Mouse (Mus musculus): Measurements from ENCODE around the gene Gm2381.
"Not testable (repeated sequence)": the region's sequence is repeated elsewhere in the genome, so short reads cannot be mapped to it uniquely, and the experiment has no call there.

DNA sequence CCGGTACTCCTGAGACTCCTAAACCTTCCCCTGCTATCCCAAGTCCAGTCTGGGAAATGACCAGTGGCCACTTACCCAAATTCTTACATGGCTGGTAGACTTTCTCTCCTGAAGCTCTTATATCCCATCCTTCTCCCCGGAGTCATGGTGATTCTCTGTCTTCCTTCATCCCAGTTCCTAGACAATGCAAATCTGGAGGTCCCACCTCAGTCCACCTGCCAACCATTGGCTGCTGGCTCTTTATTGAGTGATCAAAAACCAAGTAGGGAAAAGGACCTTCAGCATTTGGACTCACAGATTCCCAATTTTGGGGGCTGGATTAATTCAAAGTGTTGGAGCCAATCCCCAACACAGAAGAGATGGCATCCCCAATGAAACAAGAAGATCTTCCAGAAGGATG is 31.0 kb upstream of the Gm2381 start:
- TF ChIP-seq EP300, CTCF (IDR thresholded peaks at IDR 0.05; ENCODE audit: low read depth): not testable (repeated sequence)
